Mouse (Mus musculus) kidney, embryonic 16.5 days (tissue): ENCODE measurements at regions not wholly inside any gene's neighbourhood (a gene's known extent, or its start where the extent isn't known, plus 50 kb on each side); places are given as distances from the start of the nearest gene placed in this dataset.

Source experiments
- ATAC-seq: fragments of 200-750 bp; cut with Nextera tagmentation; 2 replicates; pipeline ENCODE4 v1.8.0; 2017; ENCODE audit warnings: moderate TSS enrichment; ENCODE audit not compliant: low FRiP score, low TSS enrichment
- H3K27ac ChIP-seq: fragments of 300-500 bp; sonication (generic); 2 replicates; pipeline ENCODE4 v1.5.1; 2014; ENCODE audit warnings: low read length
- H3K27me3 ChIP-seq: fragments of 300-500 bp; sonication (generic); 2 replicates; pipeline ENCODE4 v1.6.1; 2014; ENCODE audit warnings: low read length, control low read depth, mixed read lengths; ENCODE audit not compliant: insufficient read depth
- H3K36me3 ChIP-seq: fragments of 300-500 bp; sonication (generic); 2 replicates; pipeline ENCODE4 v1.6.1; 2014; ENCODE audit warnings: low read length, control low read depth, mixed read lengths; ENCODE audit not compliant: insufficient read depth
- H3K4me1 ChIP-seq: fragments of 300-500 bp; sonication (generic); 2 replicates; pipeline ENCODE4 v1.6.1; 2014; ENCODE audit warnings: low read length, control low read depth, mixed read lengths; ENCODE audit not compliant: insufficient read depth
- H3K4me2 ChIP-seq: fragments of 300-500 bp; sonication (generic); replicated peaks from 2 replicates; pipeline ENCODE4 v1.6.1; 2014; ENCODE audit warnings: low read depth, low read length
- H3K4me3 ChIP-seq: fragments of 300-500 bp; sonication (generic); 2 replicates; pipeline ENCODE4 v1.5.1; 2014; ENCODE audit warnings: mild to moderate bottlenecking, low read length
- H3K9ac ChIP-seq: fragments of 300-500 bp; sonication (generic); replicated peaks from 2 replicates; pipeline ENCODE4 v1.6.1; 2014; ENCODE audit warnings: low read length
- H3K9me3 ChIP-seq: fragments of 300-500 bp; sonication (generic); 2 replicates; pipeline ENCODE4 v1.6.1; 2016; ENCODE audit warnings: low read length, control low read depth
- whole genome bisulfite sequencing: fragments of 180-500 bp; shearing (Covaris S2); extraction: QIAGEN DNeasy Blood & Tissue Kit; methylation state at CpG from one replicate; pipeline ENCODE4 v1.1.7; 2014; 5-methylcytosine and 5-hydroxymethylcytosine counted together

DNA sequence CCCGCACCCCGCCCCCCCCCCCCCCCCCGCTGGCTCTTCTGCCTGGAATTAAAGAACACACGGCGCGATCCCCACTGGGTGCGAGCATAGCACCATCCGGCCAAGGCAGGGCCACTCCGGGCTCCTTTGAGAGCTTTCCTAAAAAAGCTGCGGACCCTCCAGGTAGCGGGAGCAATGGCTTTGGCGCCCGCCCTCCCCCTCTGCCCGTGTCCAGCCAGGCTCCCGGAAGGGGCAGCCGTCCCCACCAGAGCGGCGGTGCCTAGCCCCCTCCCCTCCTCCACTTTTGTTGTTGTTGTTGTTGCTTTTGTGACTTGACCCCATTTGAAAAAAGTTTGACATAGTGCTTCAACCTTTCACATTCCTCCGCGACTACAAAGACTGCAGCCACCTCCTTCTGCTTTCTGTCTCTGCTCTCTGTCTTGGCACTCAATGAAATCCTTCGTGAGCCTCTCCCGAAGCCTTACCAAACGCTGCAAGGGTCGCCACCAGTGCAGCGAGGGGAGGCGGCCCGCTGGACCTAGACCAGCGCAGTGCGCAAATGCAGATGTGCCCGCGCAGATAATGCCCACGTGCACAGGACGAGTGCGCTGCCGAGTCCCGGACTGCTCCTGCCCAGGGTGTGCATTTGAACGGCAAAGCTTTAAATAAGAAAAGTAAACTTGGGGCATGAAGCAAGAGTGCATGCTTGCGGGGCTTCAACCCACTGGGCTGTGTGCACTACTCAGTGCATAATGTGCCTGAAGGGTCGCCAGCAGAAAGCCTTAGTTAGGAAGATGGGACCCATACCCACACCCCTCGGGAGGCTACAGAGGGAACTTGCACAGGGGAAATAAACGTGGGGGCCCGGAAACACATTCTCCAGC lies 179.0 kb upstream of the Xlr start:
- H3K27ac ChIP-seq, result no peak overlapping the region
- 0 out of 2 replicates have a peak, but pooled peaks have one; percentile 42 for ATAC-seq
- H3K4me2 ChIP-seq, result peak overlapping the region; percentile 61
- H3K9me3 ChIP-seq, result no peaks in the 10 kb centered on the region
- no peaks in the 10 kb centered on the region for H3K36me3 ChIP-seq
- peak overlapping the region; percentile 41 for H3K4me3 ChIP-seq
- peaks cover 6% of the 10 kb centered on the region; the same call in 1 of the 2 replicates for H3K27me3 ChIP-seq
- H3K9ac ChIP-seq, result no peak overlapping the region
- 23% methylated on average over 31 of the region's 42 CpGs for WGBS
- no peaks in the 10 kb centered on the region for H3K4me1 ChIP-seq

DNA sequence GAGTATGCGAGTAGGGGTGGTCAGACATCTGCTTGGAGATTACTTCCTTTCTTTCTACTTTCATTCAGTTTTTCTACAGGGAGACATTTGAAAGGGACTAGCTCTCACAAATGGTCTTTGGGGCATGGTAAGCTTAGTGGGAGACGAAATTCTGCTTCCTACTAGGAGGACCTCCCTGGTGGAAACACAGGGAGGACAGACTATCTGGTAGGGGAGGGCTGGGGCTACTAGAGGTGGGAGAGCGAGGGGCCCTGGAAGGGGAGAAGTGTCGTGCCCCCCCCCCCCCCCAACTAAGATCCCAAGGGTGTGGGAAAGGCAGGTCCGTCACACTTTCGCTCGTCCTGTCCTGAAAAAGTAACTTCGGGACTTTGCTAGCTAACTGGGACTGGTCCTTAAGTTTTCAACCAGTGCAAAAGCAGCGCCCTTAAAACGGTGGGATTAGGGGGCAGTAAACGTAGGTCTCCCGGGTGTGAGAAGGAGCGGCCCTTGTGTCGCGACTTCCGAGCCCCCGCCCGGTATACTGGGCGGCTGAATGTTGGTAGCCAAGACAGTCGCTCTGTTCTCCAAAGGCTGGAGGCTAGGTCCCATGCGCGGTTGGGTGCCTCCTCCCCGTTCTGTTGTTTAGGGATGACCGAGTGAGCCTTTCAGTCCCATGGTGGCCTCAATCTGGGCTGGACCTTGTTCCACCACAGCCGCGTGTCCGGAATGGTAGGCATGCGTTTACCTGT lies 178.2 kb upstream of the Xlr start:
- Histone ChIP-seq H3K9me3 (no peaks in the 10 kb centered on the region), H3K4me3 (peak overlapping the region; percentile 41), H3K4me1 (no peaks in the 10 kb centered on the region), H3K36me3 (no peaks in the 10 kb centered on the region), H3K27me3 (peaks cover 6% of the 10 kb centered on the region; the same call in 1 of the 2 replicates), H3K27ac (no peak overlapping the region), H3K9ac (no peak overlapping the region), H3K4me2 (peak overlapping the region; percentile 61)
- peak; percentile 46; the same call in 1 of the 2 replicates for ATAC-seq
- WGBS, result 23% methylated on average over 28 of the region's 28 CpGs

DNA sequence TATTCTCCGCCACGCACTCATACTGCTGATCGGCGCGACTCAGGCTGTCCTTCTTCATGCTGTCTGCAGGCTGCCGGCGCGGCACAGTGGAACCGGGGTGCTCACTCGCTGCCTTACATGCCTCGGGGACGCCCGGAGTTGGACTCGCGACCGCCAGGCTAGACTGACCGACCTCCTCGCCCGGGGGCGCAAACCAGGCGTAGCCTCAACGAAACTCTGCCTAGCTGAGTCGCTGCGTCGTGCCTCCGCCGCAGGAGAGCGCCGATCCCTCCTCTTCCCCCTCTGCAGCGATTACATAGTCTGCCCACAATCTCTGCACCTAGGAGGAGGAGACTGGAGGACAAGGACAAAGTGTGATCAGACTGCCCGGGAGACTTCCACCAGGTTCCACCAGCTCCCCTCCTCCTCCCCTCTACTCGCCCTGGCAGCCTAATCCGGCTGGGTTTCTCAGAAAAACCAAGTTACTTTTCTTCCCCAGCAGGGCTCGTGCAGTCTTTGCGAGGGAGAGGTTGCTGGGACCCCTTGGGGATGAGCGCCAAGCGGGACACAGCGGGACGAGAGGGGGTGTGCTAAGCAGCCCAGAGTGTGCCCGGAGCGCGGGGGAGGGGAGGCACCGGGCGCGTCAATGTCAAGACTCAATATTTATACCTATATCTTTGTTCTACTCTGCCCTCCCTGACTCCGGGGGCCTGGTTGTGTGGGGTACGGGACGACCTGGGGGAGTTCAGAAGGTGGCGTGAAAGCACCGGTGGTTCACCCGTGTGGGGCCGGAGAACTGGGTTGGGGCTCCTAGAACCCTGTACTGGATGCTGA lies 177.4 kb upstream of the Xlr start:
- no peak overlapping the region for H3K9ac ChIP-seq
- peak; percentile 59; the same call in 1 of the 2 replicates for ATAC-seq
- no peaks in the 10 kb centered on the region for H3K9me3 ChIP-seq
- H3K27ac ChIP-seq, result no peak overlapping the region
- peaks cover 6% of the 10 kb centered on the region; the same call in 1 of the 2 replicates for H3K27me3 ChIP-seq
- 24% methylated on average over 51 of the region's 52 CpGs for WGBS
- H3K4me3 ChIP-seq, result peak overlapping the region; percentile 41
- no peaks in the 10 kb centered on the region for H3K36me3 ChIP-seq
- peak overlapping the region; percentile 61 for H3K4me2 ChIP-seq
- H3K4me1 ChIP-seq, result no peaks in the 10 kb centered on the region
